13 mouse cellular contexts compared by ENCODE assay signal in the genomic region with DNA sequence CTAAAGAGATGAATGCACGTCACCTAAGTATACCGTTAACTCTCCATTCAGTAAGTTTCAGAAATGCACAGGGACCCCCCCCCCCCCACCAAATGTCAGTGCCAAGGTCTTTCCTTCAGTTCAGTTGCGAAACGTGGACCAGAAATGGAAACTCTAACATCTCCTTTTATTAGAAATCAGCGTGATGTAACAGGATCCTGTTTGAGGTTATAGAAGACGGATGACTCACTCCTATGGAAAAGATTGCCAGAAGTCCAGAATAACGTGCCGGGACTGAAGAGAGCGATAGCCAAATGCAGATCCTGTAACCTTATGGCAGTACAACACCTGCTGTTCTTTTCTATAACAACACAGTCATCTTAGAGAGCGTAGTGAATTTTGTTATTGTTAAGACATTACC. TPM values are rescaled to one million over a fixed set of nuclear protein-coding genes. Genes with fewer than 3 reads are reported as not detected.
DNase-seq lines count a peak whose midpoint lies in the region; ATAC-seq lines count a peak whose summit lies in the region.
"Had no signal": no experiment of that assay in that cellular context is flagged by ENCODE, and none has a peak within 500 bp of the region (broad histone marks: within the 10 kb centered on the region; RNA-seq: fewer than 3 reads in every experiment).

No protein-coding gene starts in this region.

- peak overlapping the region; percentile 53; the same call in 1 of the 2 replicates for H3K27ac ChIP-seq in kidney, embryonic 16.5 days (ENCODE audit: low read length)
- H3K27ac ChIP-seq in kidney, embryonic 14.5 days (ENCODE audit: low read depth, low read length) = no peak overlapping the region
- H3K27ac ChIP-seq: stomach, postnatal 0 days had no signal

- H3K4me2 ChIP-seq in kidney, embryonic 16.5 days (replicated peaks; ENCODE audit: low read depth, low read length) = no peak overlapping the region
- H3K4me2 ChIP-seq in kidney, embryonic 14.5 days (replicated peaks; ENCODE audit: low read depth, low read length) = no peak overlapping the region
- H3K4me2 ChIP-seq: liver, embryonic 15.5 days had no signal

- 67% methylated on average over 10 of the region's 10 CpGs for WGBS in kidney, embryonic 16.5 days
- 73% methylated on average over 10 of the region's 10 CpGs for WGBS in kidney, embryonic 14.5 days

- DNase-seq in adrenal gland, postnatal 10 days = peak; percentile 34
- no peak for DNase-seq in adrenal gland, postnatal 4 days (ENCODE audit: low spot score in 2 of 2)
- DNase-seq in cerebellum, adult 18-20 months = peak; percentile 58 to 69
- peak; percentile 58 to 61 for DNase-seq in heart, postnatal 10 days
- DNase-seq in thymus, postnatal 10 days (ENCODE audit: low spot score in 2 of 2) = no peak
- no peak for DNase-seq in right cerebral cortex, postnatal 4 days
- DNase-seq: B cell, adult 2 months; kidney, adult 2 months had no signal

- no peaks in the 10 kb centered on the region for H3K9me3 ChIP-seq in kidney, embryonic 16.5 days (ENCODE audit: low read length)
- H3K9me3 ChIP-seq in kidney, embryonic 14.5 days (ENCODE audit: control insufficient read depth, low read length) = no peaks in the 10 kb centered on the region
- H3K9me3 ChIP-seq: liver, embryonic 15.5 days had no signal

- H3K4me1 ChIP-seq in kidney, embryonic 16.5 days (ENCODE audit: insufficient read depth, low read length) = peaks cover 10% of the 10 kb centered on the region; the same call in 1 of the 2 replicates
- no peaks in the 10 kb centered on the region for H3K4me1 ChIP-seq in kidney, embryonic 14.5 days (ENCODE audit: control insufficient read depth, insufficient read depth, low read length)

- no peaks in the 10 kb centered on the region for H3K27me3 ChIP-seq in kidney, embryonic 16.5 days (ENCODE audit: insufficient read depth, low read length)
- H3K27me3 ChIP-seq in kidney, embryonic 14.5 days (ENCODE audit: control insufficient read depth, insufficient read depth, low read length) = no peaks in the 10 kb centered on the region

- no peak overlapping the region for H3K4me3 ChIP-seq in kidney, embryonic 16.5 days (ENCODE audit: low read length)
- no peak overlapping the region for H3K4me3 ChIP-seq in kidney, embryonic 14.5 days (ENCODE audit: low read length)
- H3K4me3 ChIP-seq: liver, embryonic 15.5 days had no signal

- no peak for ATAC-seq in kidney, embryonic 16.5 days (ENCODE audit: low FRiP score, low TSS enrichment)
- no peak for ATAC-seq in kidney, embryonic 14.5 days (ENCODE audit: low FRiP score, low TSS enrichment)

- no peaks in the 10 kb centered on the region for H3K36me3 ChIP-seq in kidney, embryonic 16.5 days (ENCODE audit: insufficient read depth, low read length)
- no peaks in the 10 kb centered on the region for H3K36me3 ChIP-seq in kidney, embryonic 14.5 days (ENCODE audit: control insufficient read depth, insufficient read depth, low read length)
- H3K36me3 ChIP-seq: liver, embryonic 15.5 days had no signal

- intact Hi-C loops in heart, postnatal 10 days (cut with DNase I) = no loop called here

- no peak overlapping the region for H3K9ac ChIP-seq in kidney, embryonic 16.5 days (replicated peaks; ENCODE audit: low read length)
- no peak overlapping the region for H3K9ac ChIP-seq in kidney, embryonic 14.5 days (ENCODE audit: low read depth, low read length)
- H3K9ac ChIP-seq: liver, embryonic 15.5 days had no signal

RNA-seq across cellular contexts. Expression of a gene that starts 19.7 kb away (rescaled TPM):
- total RNA-seq in adrenal gland, postnatal 10 days (2021) = under 1 TPM; 0.57 to 0.94 TPM
- 1 to 10 TPM in 1 of 2 experiments, under 1 TPM in 1; 0.76 to 1.3 TPM for total RNA-seq in adrenal gland, postnatal 4 days (2021)
- polyA plus RNA-seq in kidney, embryonic 16.5 days (2015; fragmentation: Nextera tagmentation; extraction: Ambion mirVana) = 1.1 TPM in 2 replicates
- 0.84 and 1.0 TPM in 2 replicates for polyA plus RNA-seq in kidney, embryonic 14.5 days (2014; fragmentation: Nextera tagmentation; extraction: Ambion mirVana)
- 1 to 10 TPM in 1 of 2 experiments, under 1 TPM in 1; 0.40 to 1.0 TPM for total RNA-seq in heart, postnatal 10 days (2021)

RNA-seq across cellular contexts. Expression of a gene that starts 36.8 kb away (rescaled TPM):
- 100 to 1,000 TPM; 126 to 154 TPM for total RNA-seq in adrenal gland, postnatal 10 days (2021)
- total RNA-seq in adrenal gland, postnatal 4 days (2021) = 10 to 100 TPM; 42.5 to 70.3 TPM
- 2.6 and 3.5 TPM in 2 replicates for polyA plus RNA-seq in kidney, embryonic 16.5 days (2015; fragmentation: Nextera tagmentation; extraction: Ambion mirVana)
- polyA plus RNA-seq in kidney, embryonic 14.5 days (2014; fragmentation: Nextera tagmentation; extraction: Ambion mirVana) = 1.7 and 3.1 TPM in 2 replicates
- 100 to 1,000 TPM; 369 to 606 TPM for total RNA-seq in heart, postnatal 10 days (2021)

RNA-seq across cellular contexts. Expression of a gene that starts 40.5 kb away (rescaled TPM):
- total RNA-seq in adrenal gland, postnatal 10 days (2021) = 1 to 10 TPM; 1.5 TPM
- 1 to 10 TPM in 1 of 2 experiments, under 1 TPM in 1; 0.20 to 1.1 TPM for total RNA-seq in adrenal gland, postnatal 4 days (2021)
- polyA plus RNA-seq in kidney, embryonic 16.5 days (2015; fragmentation: Nextera tagmentation; extraction: Ambion mirVana) = not detected in 2 replicates
- not detected in 2 replicates for polyA plus RNA-seq in kidney, embryonic 14.5 days (2014; fragmentation: Nextera tagmentation; extraction: Ambion mirVana)
- total RNA-seq in heart, postnatal 10 days (2021) = under 1 TPM; 0.64 to 0.81 TPM
- total RNA-seq: left cerebral cortex, adult 18-20 months had no signal
- polyA plus RNA-seq: liver, embryonic 15.5 days had no signal

RNA-seq across cellular contexts. Expression of a gene that starts 58.1 kb away (rescaled TPM):
- 10 to 100 TPM; 32.1 to 36.0 TPM for total RNA-seq in adrenal gland, postnatal 10 days (2021)
- 10 to 100 TPM; 51.9 to 54.0 TPM for total RNA-seq in adrenal gland, postnatal 4 days (2021)
- polyA plus RNA-seq in kidney, embryonic 16.5 days (2015; fragmentation: Nextera tagmentation; extraction: Ambion mirVana) = 39.2 and 42.6 TPM in 2 replicates
- polyA plus RNA-seq in kidney, embryonic 14.5 days (2014; fragmentation: Nextera tagmentation; extraction: Ambion mirVana) = 48.3 and 62.6 TPM in 2 replicates
- total RNA-seq in heart, postnatal 10 days (2021) = 10 to 100 TPM; 15.6 to 18.0 TPM

Comparison
In these comparisons a context has a peak if more than half of its experiments do, and no peak if none do; other contexts are left out.
1. DNase-seq: peak in adrenal gland, postnatal 10 days (single experiment), cerebellum, adult 18-20 months (2 of 2) and heart, postnatal 10 days (2 of 2); none in adrenal gland, postnatal 4 days (0 of 2), thymus, postnatal 10 days (0 of 2) and right cerebral cortex, postnatal 4 days (single experiment).